Mouse (Mus musculus) effector memory CD4-positive, alpha-beta T cell, adult 5 months (primary cell): ENCODE data around the gene Tmem79. TPM values are rescaled to one million over a fixed set of nuclear protein-coding genes. Genes with fewer than 3 reads are reported as not detected.

ENCODE experiments used
- polyA plus RNA-seq: library from polyadenylated mRNA; unstranded; fragments of 100-300 nt; shearing (Covaris generic); gene quantifications from one replicate; pipeline ENCODE4 v1.2.1, GENCODE M21; 2017

Tmem79 gene
- 0.31 TPM for polyA plus RNA-seq

DNA sequence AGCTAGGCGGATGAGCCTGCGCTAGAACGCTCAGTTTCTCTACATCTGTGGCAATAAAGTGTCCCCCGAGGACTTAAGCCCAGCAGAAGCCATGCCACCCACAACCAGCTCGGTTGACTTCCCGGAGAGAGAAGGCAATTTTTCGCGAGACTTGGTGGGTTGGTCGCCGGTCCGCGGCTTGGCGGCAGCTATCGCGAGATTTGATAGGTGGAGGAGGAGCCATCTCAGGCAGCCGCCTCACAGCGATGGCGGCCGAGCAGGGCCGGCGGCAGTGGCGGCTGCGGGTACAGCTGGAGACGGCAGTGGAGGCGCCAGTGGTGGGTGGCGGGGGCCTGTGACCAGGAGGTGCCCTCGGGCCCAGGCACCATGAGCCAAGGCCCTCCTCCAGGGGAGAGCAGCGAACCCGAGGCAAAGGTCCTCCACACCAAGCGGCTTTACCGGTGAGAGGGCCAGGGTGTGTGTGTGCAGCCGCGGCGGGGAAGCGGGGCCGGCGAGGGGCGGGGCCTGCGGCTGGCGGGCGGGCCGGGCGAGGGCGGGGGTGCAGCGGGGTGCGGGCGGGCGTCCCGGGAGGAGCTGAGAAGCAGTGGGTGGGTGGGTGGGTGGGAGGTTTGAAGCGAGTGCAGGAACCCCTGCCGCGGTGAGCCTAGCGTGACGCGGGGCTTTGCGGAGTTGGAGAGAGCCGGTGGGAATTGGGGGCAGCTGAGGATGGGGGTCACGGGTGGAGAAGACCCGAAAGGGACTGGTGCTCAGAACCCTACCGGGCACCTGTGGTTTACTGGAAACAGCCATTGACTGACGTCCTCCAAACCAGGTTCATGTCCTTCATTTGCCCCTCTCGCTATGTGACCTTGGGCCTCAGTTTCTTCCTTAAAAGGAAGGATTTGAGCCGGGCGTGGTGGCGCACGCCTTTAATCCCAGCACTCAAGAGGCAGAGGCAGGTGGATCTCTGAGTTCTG, at the start of gene Tmem79, which contains the start of gene Smg5:
Gene Tmem79, minus strand, starts transcription at position 91 of the 956 bp plus-strand sequence.
Gene Smg5, plus strand, starts transcription at position 203 of the 956 bp plus-strand sequence.

GRCm38 (mm10) chr3:88384364-88384763, 48.4 kb upstream of the Tmem79 start, which contains the start of gene Bglap:
TSS of gene Bglap (minus strand) at chr3:88384464.

DNA sequence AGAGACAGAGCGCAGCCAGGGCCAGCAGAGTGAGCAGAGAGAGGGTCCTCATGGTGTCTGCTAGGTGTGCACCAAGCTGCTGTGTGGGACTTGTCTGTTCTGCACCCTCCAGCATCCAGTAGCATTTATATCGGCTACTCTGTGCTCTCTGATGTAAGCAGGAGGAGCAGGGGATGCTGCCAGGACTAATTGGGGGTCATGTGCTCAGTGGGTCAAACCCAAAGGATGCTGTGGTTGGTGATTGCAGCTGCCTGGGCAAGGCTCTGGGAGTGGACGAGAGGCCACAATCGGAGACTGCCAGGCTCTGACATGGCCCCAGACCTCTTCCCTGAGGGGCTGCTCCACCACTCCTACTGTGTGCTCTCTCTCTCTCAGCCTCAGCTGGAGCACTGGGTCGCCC, 42.7 kb upstream of the Tmem79 start, which contains the start of gene Bglap2:
Gene Bglap2, minus strand, starts transcription at position 101 of the 400 bp plus-strand sequence.

GRCm38 (mm10) chr3:88372643-88373042, 36.7 kb upstream of the Tmem79 start, which contains the start of gene Bglap3:
TSS of gene Bglap3 (minus strand) at chr3:88372743.

GRCm38 (mm10) chr3:88364337-88364736, 28.4 kb upstream of the Tmem79 start, which contains the start of gene Paqr6:
TSS of gene Paqr6 (plus strand) at chr3:88364584.

DNA sequence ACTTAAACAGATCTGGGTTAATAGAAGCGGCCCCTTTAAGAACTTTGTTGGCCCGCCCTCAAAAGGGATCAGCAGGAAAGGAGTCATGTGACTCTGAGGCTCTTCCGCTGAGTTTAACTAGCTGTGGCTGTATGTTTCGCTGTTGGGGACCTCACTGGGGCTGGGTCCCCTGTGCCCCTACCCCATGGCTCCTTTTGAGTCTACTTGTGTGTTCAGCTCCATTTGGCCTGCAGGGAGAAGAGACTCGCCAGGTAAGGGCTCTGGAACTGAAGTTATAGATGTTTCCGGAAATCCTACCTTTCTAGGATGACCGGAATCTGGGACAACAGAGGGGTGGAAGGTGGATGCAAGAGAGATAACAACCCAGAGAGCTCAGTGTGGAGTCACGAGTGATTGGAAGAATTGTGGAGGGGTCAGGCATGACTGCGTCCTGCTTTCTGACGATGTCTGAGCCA, 11.0 kb downstream of the Tmem79 start, which contains the start of gene Glmp:
Gene Glmp, plus strand, starts transcription at position 73 of the 455 bp plus-strand sequence.

GRCm38 (mm10) chr3:88296561-88297318, 39.2 kb downstream of the Tmem79 start, which contains the start of the genes Tsacc and Cct3:
TSS of gene Tsacc (minus strand) at chr3:88296999.
TSS of gene Cct3 (plus strand) at chr3:88297116.

DNA sequence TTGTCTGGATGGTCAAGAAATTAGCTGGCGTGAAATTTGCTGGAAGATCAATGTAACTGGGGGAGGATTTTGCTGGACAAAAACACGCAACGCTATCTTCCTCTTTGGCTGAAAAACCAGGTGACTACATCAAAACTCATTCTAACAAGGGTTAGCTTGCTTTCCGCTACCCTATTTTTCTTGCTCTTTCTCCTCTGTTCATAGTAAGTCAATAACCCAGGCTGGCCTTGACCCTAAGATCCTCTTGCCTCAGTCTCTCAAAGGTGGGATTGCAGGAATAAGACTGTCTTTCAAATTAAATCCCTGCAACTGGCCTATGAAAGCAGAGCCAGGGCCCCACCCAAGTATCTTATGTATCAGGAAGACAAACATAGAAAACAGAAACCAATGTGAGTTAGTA, 48.8 kb downstream of the Tmem79 start, which contains the start of gene Gm38392:
Gene Gm38392, minus strand, starts transcription at position 101 of the 400 bp plus-strand sequence.

Other genes with a start within 250 kb of the Tmem79 start
- 208 TPM for gene Mef2d, start 193.8 kb downstream of the Tmem79 start, polyA plus RNA-seq
- not detected for gene Rhbg, start 81.4 kb downstream of the Tmem79 start, polyA plus RNA-seq
- gene Gm38392, start 48.9 kb downstream of the Tmem79 start, polyA plus RNA-seq: not detected
- 6.0 TPM for gene Tsacc, start 39.1 kb downstream of the Tmem79 start, polyA plus RNA-seq
- 267 TPM for gene Cct3, start 39.0 kb downstream of the Tmem79 start, polyA plus RNA-seq
- 174 TPM for gene Glmp, start 11.1 kb downstream of the Tmem79 start, polyA plus RNA-seq
- 51.1 TPM for gene Smg5, start 112 bp upstream of the Tmem79 start, polyA plus RNA-seq
- not detected for gene Paqr6, start 28.4 kb upstream of the Tmem79 start, polyA plus RNA-seq
- gene Bglap3, start 36.6 kb upstream of the Tmem79 start, polyA plus RNA-seq: not detected
- gene Bglap2, start 42.6 kb upstream of the Tmem79 start, polyA plus RNA-seq: not detected
- not detected for gene Bglap, start 48.3 kb upstream of the Tmem79 start, polyA plus RNA-seq
- gene Pmf1, start 74.2 kb upstream of the Tmem79 start, polyA plus RNA-seq: 33.5 TPM
- 12.7 TPM for gene Slc25a44, start 89.0 kb upstream of the Tmem79 start, polyA plus RNA-seq
- 109 TPM for gene Sema4a, start 125.0 kb upstream of the Tmem79 start, polyA plus RNA-seq
- 125 TPM for gene Lmna, start 173.8 kb upstream of the Tmem79 start, polyA plus RNA-seq
- gene Mex3a, start 196.2 kb upstream of the Tmem79 start, polyA plus RNA-seq: not detected
- gene Rab25, start 212.2 kb upstream of the Tmem79 start, polyA plus RNA-seq: not detected
- 114 TPM for gene Lamtor2, start 216.9 kb upstream of the Tmem79 start, polyA plus RNA-seq
- gene Ubqln4, start 217.6 kb upstream of the Tmem79 start, polyA plus RNA-seq: 31.1 TPM
- gene Ssr2, start 239.7 kb upstream of the Tmem79 start, polyA plus RNA-seq: 56.5 TPM